Mouse (Mus musculus) left cerebral cortex, postnatal 14 days (tissue): ENCODE results near the gene Ddr1. TPM values are rescaled to one million over a fixed set of nuclear protein-coding genes. Genes with fewer than 3 reads are reported as not detected.

Experiments
- DNase-seq, 2 experiments: peaks; one replicate each; pipeline ENCODE4 v3.0.0; 2021 to 2022; ENCODE audit warnings: low spot score in 2 of 2, mixed read lengths in 1 of 2
- intact Hi-C: fragments of 180-260 bp; cut with DNase I; formaldehyde crosslinking; loops from one replicate; pipeline ENCODE4 v1.15.1; 2025
- total RNA-seq, 2 experiments: library from RNA; stranded (reverse); gene quantifications; 2 replicates each; pipeline ENCODE4 v1.2.3; 2021

Ddr1 gene
- total RNA-seq, 2 experiments from 2014 or later = 46.1 to 52.8 TPM

GRCm38 (mm10) chr17:35725286-35726232, 21.1 kb upstream of the Ddr1 start:
- DNase-seq = peak; percentile 92 to 94
- intact Hi-C loops = loop anchor here (1.0 to 2.0 kb wide), 2 partner anchors 21 to 91 kb away; partner anchors contain the start of gene Ddr1

DNA sequence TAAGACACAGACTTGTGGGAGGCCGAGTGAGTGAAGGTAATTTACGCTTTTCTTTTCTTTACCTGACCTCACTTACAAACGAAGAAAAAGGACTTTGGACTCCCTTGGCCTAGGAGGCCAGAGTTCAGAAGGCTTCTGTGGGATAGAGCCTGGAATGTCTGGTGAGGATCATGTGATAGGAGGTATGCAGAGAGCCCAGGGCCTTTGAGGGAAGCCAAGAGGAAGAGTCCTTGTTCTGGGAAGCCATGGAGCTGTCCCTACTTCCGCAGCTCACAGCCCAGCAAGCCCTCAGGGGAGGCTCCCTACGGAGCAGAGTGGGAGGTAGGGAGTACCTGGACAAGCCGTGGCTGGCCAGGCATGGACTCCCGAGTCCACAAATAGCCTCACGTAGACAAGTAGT, 17.3 kb upstream of the Ddr1 start:
- intact Hi-C loops = no loop called here
- no peak for DNase-seq

DNA sequence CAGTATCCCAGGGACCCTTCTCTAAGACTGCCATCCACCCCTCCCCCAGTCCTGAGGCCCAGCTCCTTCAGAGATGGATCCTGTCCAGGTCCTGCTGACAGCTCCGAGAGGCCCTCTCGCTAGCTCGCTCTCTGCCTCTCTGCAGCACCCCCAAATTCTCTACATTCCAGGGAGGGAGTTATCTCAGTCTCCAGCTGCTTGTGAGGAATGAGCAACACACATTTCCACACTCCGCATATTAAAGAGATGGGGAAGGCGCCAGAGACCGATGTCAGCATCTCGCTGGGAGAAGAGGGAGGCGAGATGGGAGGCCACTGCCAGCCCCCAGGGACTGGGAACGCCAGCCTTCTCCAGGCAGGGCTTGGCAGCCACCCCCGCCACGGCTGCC, 15.9 kb upstream of the Ddr1 start:
- peak; percentile 58 to 77 for DNase-seq
- intact Hi-C loops = no loop called here

DNA sequence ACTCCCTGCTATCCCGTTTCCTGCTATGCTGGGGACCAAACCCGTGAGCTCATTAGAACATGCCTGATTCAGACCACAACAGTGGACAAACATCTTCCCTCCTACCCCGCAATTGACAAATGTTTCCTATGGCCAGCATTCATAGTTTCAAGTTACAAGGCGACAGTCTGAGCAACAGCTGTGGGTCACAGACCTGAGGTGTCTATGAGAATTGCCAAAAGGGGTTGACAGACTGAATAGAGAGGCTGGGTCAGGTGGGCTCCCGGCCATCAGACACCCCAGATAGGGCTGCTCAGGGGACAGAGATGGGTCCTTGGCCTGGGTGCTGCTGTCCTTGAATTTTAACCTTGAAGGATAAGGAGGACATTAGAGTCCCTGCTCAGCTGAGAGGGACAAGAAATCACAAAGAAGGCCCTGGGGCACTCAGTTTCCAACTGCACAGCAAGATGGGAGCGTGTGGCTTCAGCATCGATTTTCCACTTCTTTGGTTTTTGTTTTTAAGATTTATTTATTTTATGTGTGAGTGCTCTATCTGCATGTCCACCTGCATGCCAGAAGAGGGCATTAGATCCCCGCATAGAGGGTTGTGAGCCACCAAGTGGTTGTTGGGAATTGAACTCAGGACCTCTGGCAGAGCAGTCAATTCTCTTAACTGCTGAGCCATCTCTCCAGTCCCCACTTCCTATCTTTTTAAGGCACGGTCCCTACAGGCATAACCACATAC, 15.4 kb upstream of the Ddr1 start:
- intact Hi-C loops = no loop called here
- no peak for DNase-seq

DNA sequence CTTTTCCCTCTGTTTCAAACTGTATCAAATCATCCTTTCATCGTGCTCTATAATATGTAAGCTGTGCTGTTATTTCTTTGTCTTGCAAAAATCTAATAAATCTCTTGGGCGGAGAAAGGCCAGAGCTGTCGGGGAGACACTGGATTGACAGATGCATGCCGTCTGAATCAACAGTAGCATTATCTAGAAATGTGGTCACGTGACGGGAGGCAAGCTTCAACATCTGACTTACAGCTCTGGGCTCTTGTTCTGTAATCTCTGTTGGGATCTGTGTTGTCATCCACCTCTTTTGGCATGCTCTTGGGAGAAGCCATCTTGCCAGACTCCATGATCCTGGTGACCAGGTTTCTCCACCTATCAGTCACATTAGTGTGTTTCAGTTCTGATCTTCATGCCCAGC, 12.7 kb upstream of the Ddr1 start:
- intact Hi-C loops = no loop called here
- no peak for DNase-seq

DNA sequence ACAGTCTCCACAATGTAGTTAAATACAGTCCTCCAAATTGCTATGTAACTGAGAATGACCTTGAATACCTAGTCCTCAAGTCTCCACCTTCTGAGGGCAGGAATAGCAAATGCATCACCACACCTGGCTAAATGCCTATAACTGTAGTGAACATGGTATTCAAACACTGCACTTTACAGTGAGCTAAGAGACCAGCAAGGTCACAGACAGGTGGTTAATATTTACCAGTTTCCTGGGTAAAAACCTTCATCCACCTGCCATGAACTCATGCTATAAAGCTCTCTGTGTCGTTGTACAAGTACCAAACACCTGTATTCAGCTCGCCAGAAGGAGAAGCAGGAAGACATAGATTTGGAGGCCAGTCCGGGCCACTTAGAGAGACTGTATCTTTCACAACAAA, 11.7 kb upstream of the Ddr1 start:
- no peak for DNase-seq
- intact Hi-C loops = no loop called here

DNA sequence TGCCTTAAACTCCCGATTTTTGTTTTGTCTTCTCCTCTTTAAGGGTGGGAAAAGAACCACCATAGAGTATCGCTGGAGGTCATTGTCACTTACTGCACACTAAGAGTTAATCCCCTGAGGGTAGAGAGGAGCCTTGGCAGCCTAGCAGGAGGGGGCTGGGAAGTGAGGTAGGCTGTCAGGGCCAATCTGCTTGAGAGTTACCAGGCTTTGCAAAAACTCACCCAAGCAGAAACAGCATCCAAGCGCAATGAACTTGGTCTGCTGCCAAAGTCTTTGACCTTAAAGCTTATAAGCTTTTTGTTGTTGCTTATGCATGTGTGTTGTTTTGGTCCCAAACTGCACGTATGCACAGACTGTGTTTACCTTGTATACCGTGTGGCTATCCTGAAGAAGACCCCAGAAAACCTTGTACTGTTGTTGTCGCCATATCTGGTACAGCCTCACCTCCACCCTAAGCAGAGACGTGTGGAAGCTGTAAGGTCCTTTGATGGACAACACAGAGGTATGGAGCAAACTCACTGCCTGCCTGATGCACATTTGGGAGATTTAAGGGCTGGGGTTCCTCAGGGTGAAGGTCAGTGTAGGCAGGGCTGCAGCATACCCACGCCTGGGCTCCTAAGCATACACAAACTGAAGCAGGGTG, 6.4 kb upstream of the Ddr1 start:
- intact Hi-C loops = no loop called here
- no peak for DNase-seq

DNA sequence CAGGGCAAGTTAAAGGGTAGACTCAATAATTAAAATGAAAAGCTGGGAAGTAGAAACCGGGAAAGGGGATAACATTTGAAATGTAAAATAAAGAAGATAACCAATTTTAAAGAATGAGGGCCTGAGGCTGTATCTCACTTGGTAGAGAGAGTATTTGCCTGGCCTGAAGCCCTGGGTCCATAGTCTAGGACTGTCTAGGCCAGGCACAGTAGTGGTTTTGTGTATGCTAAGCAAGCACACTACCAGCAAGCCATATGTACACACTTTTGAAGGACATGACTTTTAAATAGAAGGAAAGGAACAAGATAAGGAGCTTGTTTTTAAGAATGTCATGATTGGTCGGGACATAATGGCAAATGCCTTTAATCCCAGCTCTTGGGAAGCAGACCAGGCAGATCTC, 4.2 kb upstream of the Ddr1 start:
- DNase-seq = no peak
- intact Hi-C loops = no loop called here

- intact Hi-C loops = no loop called here
- no peak for DNase-seq
Measured at GRCm38 (mm10) chr17:35707929-35708328, 3.5 kb upstream of the Ddr1 start.

DNA sequence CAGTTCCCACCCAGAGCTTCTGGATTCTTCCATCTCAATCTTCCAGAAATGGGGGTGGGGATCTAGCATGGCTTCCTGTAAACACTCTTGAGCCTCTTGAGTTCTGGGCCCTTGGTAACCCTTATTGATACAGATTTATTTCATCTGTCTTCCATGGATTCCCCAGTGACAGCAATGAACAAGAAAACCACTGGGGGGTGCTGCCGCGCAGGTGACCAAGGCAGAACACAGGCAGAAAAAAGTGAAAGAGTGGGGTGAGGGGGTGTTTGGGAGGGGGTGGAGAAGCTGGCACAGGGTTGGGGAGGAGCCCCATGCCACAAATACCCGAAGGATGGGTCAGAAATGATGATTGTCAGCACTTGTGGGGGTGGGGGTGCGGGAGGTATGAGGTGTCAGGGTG, 1.4 kb upstream of the Ddr1 start:
- intact Hi-C loops = no loop called here

GRCm38 (mm10) chr17:35703751-35704271, 610 bp downstream of the Ddr1 start:
- intact Hi-C loops = loop anchor here (1.0 kb wide), 1 partner anchor 21 kb away; no protein-coding TSS in a partner anchor
- no peak for DNase-seq

More for the DNA sequence above, 1.4 kb upstream of the Ddr1 start:
- peak in 1 of 2 experiments; percentile 47 for DNase-seq

DNA sequence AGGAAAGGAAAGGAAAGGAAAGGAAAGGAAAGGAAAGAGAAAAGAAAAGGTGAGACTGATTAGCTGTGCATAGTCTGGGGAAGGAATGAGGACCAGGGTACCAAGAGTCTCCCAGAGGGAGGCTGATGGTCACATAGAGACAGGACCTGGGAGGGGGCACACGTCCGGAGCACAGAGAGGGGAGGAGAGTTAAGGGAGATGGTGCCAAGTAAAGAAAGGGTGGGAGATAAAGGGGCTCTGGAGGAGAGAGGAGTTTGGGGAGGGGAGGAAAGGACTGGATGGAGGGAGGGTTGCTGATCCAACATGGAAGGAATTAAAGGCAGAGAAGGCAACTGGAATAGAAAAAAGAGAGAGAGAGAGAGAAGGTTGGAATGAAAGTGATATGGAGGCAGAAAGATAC, 1.4 kb downstream of the Ddr1 start:
- intact Hi-C loops = no loop called here
- DNase-seq = no peak

- intact Hi-C loops = no loop called here
- DNase-seq = no peak
Measured at GRCm38 (mm10) chr17:35702605-35703004, 1.8 kb downstream of the Ddr1 start.

DNA sequence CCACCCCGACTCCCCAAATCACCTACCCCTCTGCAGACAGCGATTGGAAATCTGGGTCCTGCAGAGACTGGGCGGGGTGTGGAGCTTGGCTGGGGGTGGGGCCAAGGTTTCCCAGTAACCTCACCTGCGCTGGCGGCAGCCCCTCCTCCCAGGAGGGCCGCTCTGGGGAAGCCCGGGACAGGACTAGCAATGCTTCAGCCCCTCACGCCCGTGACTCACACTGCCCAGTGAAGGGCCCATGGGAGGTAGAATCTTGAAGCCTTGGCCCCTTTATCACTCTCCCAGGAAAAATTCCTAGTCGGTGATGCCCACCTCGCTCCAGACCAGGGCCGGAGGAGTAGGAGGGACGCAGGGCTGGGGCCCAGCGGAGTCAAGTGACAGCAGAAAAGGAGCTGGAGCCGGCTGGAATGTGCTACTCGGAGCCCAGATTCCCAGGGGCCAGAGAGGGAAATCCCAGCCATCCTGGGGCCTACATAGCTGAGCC, 2.4 kb downstream of the Ddr1 start:
- intact Hi-C loops = no loop called here
- DNase-seq = no peak

DNA sequence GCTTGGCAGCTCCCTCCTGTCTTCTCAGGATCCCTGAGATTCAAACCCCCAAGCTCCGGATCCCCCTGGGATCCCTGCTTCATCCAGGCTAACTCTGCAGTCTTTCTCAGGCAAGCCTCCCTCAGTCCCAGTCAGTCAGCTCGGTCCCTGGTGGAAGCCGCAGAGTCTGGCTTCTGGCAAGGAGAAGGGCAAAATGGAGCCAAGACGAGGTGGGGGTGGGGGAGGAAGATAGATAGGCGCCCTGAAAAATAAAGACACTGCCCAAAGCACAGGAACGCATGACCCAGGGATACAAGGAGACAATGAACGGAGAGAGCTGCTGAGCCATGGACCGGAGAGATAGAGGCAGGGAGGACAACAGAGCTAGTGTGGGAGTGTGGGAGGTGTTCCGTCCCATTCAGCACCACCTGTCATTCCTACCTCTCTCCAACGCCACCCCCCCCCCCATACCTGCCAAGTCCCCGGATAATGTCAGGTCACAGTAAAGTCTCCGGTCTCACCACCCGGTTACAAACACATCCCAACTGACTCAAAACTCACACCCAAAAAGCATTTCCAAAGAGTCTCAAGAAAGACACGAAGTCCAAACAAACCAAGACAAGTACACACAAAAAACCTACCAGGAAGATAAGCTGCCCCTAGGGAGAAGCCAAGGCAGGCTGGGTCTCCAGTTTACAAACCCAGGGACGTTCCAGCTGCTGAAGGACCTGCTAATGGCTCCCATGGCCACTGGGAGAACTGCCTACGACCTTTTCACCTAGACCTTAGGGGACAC, 3.0 kb downstream of the Ddr1 start:
- no peak for DNase-seq
- intact Hi-C loops = no loop called here

DNA sequence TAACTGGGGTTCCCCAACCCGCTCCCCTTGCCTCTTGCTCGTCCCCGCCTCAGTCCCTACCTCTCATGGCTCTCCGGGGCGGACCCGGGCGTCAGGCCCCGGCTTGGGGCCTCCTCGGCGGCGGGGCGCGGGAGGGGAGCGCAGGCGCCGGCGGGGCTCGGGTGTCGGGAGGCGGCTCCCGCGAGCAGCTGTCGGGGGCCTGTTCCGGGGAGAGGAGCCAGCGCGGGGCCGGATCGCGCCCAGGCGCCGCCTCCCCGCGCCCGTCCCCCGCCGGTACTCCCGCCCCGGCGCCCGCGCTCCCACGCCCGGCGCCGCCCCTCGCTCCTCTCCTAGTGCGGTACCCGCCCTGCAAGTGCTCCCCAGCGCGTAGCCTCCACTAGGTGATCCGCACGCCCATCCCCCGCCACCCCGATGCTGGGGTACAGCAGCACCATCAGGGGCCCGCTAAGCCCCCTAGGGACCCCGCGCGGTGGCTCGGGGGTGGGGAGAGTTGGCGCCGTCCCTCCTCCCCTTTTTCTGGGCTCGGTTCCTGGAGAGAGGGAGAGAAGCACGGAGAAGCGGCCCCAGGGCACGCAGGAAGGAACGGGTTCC, 4.0 kb downstream of the Ddr1 start:
- DNase-seq = peak; percentile 69 to 80
- intact Hi-C loops = no loop called here

DNA sequence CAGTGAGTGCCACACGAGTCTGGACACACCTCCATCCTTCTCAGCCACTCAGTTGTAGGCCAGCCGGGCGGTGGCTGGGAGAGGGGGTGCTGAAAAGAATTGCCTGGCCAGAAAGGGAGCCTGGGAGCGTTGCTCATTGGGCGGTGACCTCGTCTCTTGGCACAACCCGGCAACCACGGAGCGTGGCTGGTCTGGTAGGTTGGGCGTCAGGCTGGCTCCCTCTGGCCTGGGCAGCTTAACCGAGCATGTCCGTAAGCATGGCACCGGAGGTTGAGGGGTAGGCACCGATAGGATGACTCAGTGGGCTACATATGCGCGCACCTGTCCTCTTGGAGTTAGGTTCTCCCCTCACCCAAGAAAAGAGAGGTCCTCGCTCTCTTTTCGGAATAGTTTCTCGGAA, 4.5 kb downstream of the Ddr1 start:
- intact Hi-C loops = loop anchor here (5.0 kb wide), 1 partner anchor 37 kb away; no protein-coding TSS in a partner anchor
- peak; percentile 55 to 63 for DNase-seq

GRCm38 (mm10) chr17:35698501-35698883, 5.9 kb downstream of the Ddr1 start:
- DNase-seq = no peak
- intact Hi-C loops = loop anchor here (5.0 kb wide), 1 partner anchor 39 kb away; no protein-coding TSS in a partner anchor
